Mouse (Mus musculus): ENCODE measurements at regions not wholly inside any gene's neighbourhood (a gene's known extent, or its start where the extent isn't known, plus 50 kb on each side); places are given as distances from the start of the nearest gene placed in this dataset.

DNA sequence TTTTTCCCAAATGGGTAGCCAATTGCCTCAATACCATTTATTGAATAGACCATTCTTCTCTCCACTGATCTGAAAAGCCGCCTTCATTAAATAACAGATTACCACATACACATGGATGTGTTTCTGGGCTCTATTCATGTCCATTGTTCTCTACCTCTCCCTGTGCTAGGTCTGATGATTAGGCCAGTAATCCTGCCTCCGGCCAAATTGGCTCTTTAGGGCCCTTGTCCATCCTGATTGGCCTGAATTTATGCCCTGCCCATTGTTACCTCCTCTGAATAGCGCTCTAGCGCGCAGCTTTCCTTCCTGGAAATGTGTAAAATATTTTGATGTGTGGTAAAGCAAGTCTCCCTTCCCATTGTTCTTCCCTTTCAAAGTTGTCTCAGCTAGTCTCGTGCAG, 163.2 kb downstream of the Efnb1 start:
- no peak for DNase-seq (ENCODE audit: low read depth, low spot score)
- WGBS: 50% methylated on average over 6 of the region's 6 CpGs

- WGBS: 59% methylated on average over 8 of the region's 8 CpGs
- DNase-seq (ENCODE audit: low read depth, low spot score): no peak
Measured at GRCm38 (mm10) chrX:99294726-99295125, 158.8 kb downstream of the Efnb1 start.

- 79% methylated on average over 6 of the region's 6 CpGs for WGBS
- DNase-seq (ENCODE audit: low read depth, low spot score): no peak
Measured at GRCm38 (mm10) chrX:99293967-99294366, 158.0 kb downstream of the Efnb1 start.

- no peak for DNase-seq (ENCODE audit: low read depth, low spot score)
- 81% methylated on average over 11 of the region's 11 CpGs for WGBS
Measured at GRCm38 (mm10) chrX:99292758-99293157, 156.8 kb downstream of the Efnb1 start.

GRCm38 (mm10) chrX:99291965-99292364, 156.0 kb downstream of the Efnb1 start:
- DNase-seq (ENCODE audit: low read depth, low spot score): no peak

DNA sequence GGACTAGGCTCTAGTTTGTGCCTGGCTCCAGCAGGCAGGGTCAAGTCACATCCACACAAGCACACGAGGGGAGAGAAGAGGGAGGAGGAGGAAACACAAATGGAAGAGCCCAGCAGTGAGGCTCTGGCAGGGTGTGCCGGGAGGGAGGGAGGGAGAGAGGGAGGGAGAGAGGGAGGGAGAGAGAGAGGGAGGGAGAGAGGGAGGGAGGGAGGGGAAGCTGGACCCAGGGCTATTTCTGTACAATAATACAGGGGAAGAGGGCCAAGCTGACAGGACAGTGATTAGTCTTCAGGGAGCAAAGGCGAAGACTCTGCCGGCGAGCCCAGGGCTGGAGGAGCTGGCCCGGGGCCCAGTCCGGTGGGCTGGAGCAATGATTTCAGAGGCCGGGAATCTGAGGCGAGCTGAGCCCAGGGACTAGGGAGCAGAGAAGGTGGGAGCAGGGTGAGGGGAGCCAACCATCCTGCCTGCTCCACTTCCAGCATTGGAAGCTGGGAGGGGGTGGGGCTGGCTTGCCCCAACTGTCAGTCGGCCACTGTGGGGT, 155.6 kb downstream of the Efnb1 start:
- 43% methylated on average over 8 of the region's 10 CpGs for WGBS

More at GRCm38 (mm10) chrX:99291965-99292364, 156.0 kb downstream of the Efnb1 start:
- 70% methylated on average over 5 of the region's 5 CpGs for WGBS

GRCm38 (mm10) chrX:99287988-99288387, 152.1 kb downstream of the Efnb1 start:
- WGBS: 82% methylated on average over 4 of the region's 4 CpGs
- DNase-seq (ENCODE audit: low read depth, low spot score): no peak

More for the DNA sequence above, 155.6 kb downstream of the Efnb1 start:
- no peak for DNase-seq (ENCODE audit: low read depth, low spot score)

GRCm38 (mm10) chrX:99286876-99287275, 150.9 kb downstream of the Efnb1 start:
- DNase-seq (ENCODE audit: low read depth, low spot score): no peak
- 67% methylated on average over 2 of the region's 2 CpGs for WGBS

DNA sequence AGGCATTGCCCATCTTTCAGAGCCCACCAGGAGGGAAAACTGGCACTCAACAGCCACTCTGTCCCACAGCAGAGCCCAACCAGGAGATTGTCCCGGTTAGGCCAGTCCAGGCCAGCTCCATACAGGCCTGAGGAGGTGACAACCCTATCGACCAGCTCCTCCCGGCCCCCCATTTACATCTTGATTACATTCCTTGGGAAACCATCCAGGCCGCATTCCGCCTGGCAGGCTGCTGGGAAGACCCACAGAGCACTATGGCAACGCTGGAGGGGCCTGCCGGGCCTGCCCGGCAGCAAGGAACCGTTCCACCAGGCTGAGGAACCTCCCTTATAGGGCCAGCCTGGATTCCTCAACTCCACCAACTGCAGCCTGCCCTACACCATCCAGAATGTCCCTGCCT, 149.7 kb downstream of the Efnb1 start:
- DNase-seq (ENCODE audit: low read depth, low spot score): no peak
- 55% methylated on average over 9 of the region's 9 CpGs for WGBS

DNA sequence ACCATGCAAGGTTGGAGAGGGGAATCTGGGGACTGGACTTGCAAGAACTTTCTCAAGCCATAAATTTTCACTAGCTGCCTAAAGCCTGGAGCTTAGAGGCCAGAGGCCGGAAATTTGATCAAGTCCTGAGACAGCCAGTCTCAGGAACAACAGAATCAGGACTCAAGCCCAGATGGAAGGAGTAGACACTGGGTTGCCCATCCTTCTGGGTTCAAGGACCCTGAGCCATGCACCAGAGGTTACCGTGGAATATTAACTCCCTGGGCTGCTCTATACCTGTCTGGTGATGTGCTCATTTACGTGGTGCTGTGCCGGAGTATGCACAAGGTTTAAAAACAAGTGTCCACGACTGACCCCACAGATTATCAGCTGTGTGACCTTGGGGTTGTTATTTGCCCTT, 145.1 kb downstream of the Efnb1 start:
- 76% methylated on average over 5 of the region's 5 CpGs for WGBS

GRCm38 (mm10) chrX:99280543-99280942, 144.6 kb downstream of the Efnb1 start:
- no peak for DNase-seq (ENCODE audit: low read depth, low spot score)
- WGBS: 66% methylated on average over 5 of the region's 5 CpGs

More for the DNA sequence above, 145.1 kb downstream of the Efnb1 start:
- DNase-seq (ENCODE audit: low read depth, low spot score): no peak

- WGBS: 60% methylated on average over 5 of the region's 5 CpGs
- no peak for DNase-seq (ENCODE audit: low read depth, low spot score)
Measured at GRCm38 (mm10) chrX:99275536-99275935, 139.6 kb downstream of the Efnb1 start.

DNA sequence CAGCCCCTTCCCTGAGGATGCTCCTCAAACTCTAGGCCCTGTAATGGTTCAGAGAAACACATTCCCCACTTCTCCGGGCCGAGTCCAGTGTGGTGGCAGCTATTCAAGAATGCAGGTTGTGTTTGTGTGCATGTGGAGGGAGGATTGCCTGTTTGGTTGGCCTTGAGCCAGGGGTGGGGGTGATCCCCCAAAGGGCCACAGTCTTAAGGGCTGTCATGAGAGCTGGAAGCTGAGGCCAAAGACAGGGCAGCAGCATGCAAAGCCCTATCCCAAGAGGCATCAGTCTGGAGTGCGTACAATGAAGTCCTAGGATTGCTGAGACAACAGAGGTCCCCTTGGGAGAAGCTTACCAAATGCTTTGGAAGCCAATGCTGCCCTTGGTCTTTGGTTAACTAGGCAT, 136.0 kb downstream of the Efnb1 start:
- WGBS: 69% methylated on average over 3 of the region's 3 CpGs
- no peak for DNase-seq (ENCODE audit: low read depth, low spot score)

DNA sequence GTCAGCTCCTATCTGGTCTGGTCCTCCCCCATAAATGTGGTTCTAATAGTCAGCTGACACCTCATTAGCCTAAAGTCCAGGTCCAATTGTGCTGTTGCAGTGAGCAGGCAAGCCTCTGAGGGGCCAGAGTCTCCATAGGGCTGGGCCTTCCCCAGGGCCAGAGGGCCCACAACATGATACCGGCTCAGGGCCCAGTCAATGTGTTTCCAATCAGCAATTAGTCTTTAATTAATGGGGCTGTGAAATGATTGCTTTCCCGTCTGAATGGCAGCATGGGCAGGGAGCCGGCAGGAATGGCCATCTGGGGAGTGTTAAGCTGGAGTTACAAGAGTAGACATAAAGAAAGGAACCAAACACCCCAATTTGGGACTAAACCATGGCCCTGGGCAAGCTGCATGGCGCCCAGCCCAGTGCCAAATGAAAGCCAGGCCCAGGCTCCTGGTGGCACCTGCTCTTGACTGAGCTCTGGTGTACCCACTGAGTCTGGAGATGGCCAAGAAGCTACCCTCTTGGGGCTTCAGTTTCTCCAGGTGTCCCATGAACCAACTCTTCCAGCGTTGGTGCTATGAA, 113.2 kb downstream of the Efnb1 start:
- 89% methylated on average over 5 of the region's 5 CpGs for WGBS
- DNase-seq (ENCODE audit: low read depth, low spot score): no peak

DNA sequence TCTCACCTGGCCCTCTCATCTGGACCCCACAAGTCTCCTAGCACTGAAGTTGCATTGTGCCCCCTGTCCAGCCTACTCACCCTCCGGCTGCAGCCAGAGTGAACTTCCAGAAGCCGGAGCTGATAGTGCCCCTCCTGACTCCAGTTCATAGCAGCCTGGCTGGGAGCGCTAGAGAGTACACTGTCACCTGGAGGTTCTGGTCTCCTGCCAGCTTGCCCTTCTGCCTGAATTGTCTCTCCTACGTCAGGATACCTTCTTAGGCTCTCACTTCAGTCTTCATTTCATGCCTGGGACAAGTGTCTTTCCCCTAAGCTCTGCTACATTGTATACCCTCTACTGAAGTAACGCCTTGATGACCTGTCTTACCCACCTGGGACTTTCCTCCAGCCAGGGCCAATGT, 112.3 kb downstream of the Efnb1 start:
- 73% methylated on average over 5 of the region's 5 CpGs for WGBS
- no peak for DNase-seq (ENCODE audit: low read depth, low spot score)

DNA sequence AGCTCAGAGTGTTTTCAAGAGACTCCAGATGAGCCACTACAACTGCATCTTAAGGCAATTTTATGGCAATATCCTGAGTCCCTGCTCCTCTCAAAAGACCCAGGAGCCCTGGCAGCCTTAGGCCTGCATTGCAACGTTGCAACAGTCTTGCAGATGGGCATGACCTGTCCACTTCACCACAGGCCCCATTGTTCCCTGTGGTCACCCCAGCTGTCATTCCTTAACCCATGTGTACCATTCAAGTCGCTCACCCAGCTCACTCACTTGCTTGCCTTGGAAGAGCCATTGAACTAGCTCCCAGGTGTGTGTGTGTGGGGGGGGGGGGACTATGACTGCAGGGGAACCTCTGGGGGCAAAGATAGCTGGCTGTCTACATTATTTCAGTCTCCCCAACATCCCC, 110.8 kb downstream of the Efnb1 start:
- 65% methylated on average over 2 of the region's 2 CpGs for WGBS
- no peak for DNase-seq (ENCODE audit: low read depth, low spot score)

DNA sequence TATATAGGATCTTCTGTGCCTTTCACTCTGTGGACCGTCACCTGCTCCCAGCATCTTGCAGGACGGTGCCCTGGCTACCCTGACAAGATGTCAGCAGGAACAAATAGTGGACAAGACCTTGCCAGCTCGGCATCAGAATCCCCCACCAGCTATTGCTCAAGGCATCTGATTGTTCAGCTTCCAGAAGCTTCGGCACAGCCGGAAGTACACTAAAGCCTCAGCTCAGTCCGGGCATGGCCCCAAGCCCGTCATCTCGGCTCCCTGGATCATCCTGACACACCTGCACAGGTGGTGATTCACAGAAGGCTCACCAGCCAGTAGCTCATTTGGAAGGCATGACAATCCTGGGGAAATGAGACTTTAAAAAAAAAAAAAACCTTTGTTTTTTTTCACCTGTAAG, 110.1 kb downstream of the Efnb1 start:
- no peak for DNase-seq (ENCODE audit: low read depth, low spot score)
- WGBS: 70% methylated on average over 8 of the region's 8 CpGs

DNA sequence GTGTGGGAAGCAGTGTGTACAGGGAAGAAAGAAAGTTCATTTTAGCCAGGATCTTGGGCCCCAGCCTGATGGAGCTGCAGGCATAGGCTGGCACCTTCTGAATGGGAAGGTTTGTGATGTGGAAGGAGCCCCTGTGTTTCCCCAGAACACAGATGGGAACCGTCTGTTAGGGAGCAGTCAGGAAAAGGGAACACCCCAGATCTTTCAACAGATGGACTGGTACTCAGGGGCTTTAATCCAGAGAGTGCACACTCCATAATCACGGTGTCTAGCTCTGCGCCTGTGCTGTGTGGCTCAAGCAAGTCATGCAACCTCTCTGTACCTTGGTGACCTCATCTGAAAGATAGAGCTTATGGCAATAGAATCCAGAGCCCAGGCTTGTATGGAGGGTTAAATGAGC, 109.6 kb downstream of the Efnb1 start:
- WGBS: 90% methylated on average over 3 of the region's 3 CpGs
- DNase-seq (ENCODE audit: low read depth, low spot score): no peak

DNA sequence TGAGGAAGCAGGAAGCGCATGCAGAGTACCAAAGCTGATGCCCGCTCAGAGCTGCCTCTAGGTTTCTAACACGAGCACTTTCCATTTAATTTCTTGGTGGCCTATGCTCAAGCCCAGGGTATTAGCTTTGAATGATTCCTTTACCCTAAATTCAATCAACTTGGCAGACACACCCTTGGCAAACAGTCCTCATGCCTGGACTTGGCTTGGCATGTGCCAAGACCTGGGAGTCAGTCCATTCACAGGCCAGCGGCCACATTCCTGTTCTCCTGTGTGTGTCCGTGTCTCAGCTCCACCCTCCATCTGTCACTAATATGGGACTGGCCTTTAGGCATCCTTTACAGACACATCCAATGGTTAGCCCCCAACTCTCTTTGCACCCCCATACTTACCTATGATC, 107.3 kb downstream of the Efnb1 start:
- WGBS: 76% methylated on average over 5 of the region's 5 CpGs
- no peak for DNase-seq (ENCODE audit: low read depth, low spot score)

GRCm38 (mm10) chrX:99241684-99242118, 105.8 kb downstream of the Efnb1 start:
- no peak for DNase-seq (ENCODE audit: low read depth, low spot score)

DNA sequence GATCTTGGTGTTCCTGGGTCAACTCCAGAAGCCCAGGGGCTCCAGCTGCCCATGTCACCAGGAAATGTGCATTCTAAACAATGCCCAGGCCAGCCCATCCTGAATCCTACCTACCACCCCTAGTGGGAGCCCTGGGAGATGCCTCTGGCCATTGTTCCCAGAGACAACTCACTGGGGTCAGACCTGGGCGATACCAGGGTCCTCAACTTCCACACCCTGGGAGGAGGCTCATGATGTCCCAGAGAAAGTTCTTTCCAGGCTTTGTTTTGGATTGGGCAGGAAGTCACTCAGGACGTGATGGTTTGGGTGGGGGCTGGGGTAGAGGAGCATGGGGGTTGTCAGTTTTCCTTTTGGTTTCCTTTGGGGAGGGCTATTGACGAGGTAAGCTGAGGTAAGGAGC, 97.1 kb downstream of the Efnb1 start:
- WGBS: 71% methylated on average over 3 of the region's 3 CpGs
- DNase-seq (ENCODE audit: low read depth, low spot score): no peak

More at GRCm38 (mm10) chrX:99241684-99242118, 105.8 kb downstream of the Efnb1 start:
- WGBS: 60% methylated on average over 5 of the region's 5 CpGs

- no peak for DNase-seq (ENCODE audit: low read depth, low spot score)
- 52% methylated on average over 5 of the region's 7 CpGs for WGBS
Measured at GRCm38 (mm10) chrX:99232331-99232730, 96.4 kb downstream of the Efnb1 start.
